Mouse (Mus musculus) small intestine, adult 2 months (tissue): Measurements from ENCODE around the gene Il17c. TPM values are rescaled to one million over a fixed set of nuclear protein-coding genes. Genes with fewer than 3 reads are reported as not detected.

Source experiments
- H3K27ac ChIP-seq: fragments of 200-500 bp; 2 replicates; pipeline ENCODE4 v1.5.1; 2012; ENCODE audit warnings: low read depth, low read length, control low read depth, inconsistent platforms; ENCODE audit not compliant: insufficient read depth
- H3K27me3 ChIP-seq: fragments of 200-500 bp; 2 replicates; pipeline ENCODE4 v1.6.1; 2012; ENCODE audit warnings: mild to moderate bottlenecking, moderate library complexity, low read length, inconsistent platforms; ENCODE audit not compliant: control insufficient read depth, insufficient read depth
- H3K36me3 ChIP-seq: fragments of 200-500 bp; 2 replicates; pipeline ENCODE4 v1.6.1; 2012; ENCODE audit warnings: mild to moderate bottlenecking, low read length, control low read depth, inconsistent platforms; ENCODE audit not compliant: control insufficient read depth, insufficient read depth
- H3K4me1 ChIP-seq: fragments of 200-500 bp; 2 replicates; pipeline ENCODE4 v1.6.1; 2012; ENCODE audit warnings: low read length, inconsistent platforms, mixed read lengths; ENCODE audit not compliant: control insufficient read depth, insufficient read depth, insufficient read length
- H3K4me3 ChIP-seq: fragments of 200-500 bp; 2 replicates; pipeline ENCODE4 v1.5.1; 2012; ENCODE audit warnings: low read depth, mild to moderate bottlenecking, control low read depth, inconsistent platforms, low read length, moderate library complexity
- CTCF ChIP-seq: fragments of 200-500 bp; IDR thresholded peaks from 2 replicates; pipeline ENCODE4 v1.5.1; 2012; ENCODE audit warnings: low read depth, mild to moderate bottlenecking, control low read depth, inconsistent platforms, low read length, moderate library complexity, mixed read lengths; ENCODE audit not compliant: insufficient replicate concordance, insufficient read length; ENCODE audit errors: extremely low read depth
- POLR2A ChIP-seq: fragments of 200-500 bp; IDR thresholded peaks from 2 replicates; pipeline ENCODE4 v1.6.1; 2012; ENCODE audit warnings: low read depth, mild to moderate bottlenecking, control low read depth, inconsistent platforms, low read length, moderate library complexity
- WGBS: fragments of 180-500 bp; shearing (Covaris S2); methylation state at CpG from one replicate; pipeline ENCODE4 v1.1.7; 2018; 5-methylcytosine and 5-hydroxymethylcytosine counted together
- polyA plus RNA-seq: library from polyadenylated mRNA; depleted of rRNA; stranded (reverse); fragments of >200 nt; gene quantifications from 2 replicates; pipeline ENCODE4 v1.2.3, GENCODE M21; 2012

Gene Il17c
- polyA plus RNA-seq, 1 experiment, result 0.30 TPM

DNA sequence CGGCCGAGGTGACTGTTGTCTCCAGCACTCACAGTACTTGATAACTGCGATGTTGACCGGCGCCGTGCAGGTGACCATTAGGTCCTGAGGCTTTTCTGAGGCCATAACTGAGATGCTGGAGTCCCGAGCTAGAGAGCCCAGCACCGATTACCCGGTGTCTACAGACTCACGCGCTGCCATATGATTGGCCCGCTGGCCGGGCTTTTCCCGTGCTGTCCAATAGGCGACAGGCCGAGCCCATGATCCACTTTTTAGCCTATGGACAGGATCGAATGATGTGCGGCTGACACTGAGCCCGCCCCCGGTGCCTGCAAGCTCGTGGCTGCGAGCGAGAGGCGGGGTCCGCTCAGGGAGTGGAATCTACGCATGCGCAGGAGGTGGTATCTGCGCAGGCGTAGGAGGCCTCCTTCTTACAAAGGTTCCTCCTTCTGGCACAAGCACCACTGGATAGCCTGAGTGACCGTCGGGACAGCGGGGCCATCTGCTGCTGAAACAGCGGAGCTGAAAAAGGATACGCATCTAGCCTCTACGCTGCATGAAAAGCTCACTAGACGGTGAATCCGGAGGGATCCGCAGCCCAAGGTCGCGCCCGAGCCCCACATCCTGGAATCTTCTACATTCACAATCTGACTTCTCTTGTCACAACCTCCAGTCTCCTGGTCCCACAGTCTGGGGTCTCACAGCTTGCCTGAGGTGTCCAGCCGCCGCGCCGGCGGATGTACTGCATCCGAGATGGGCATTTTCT is 21.6 kb downstream of the Il17c start, which contains the start of gene Mvd:
Gene Mvd (minus strand): TSS at position 161 of the 745 bp plus-strand sequence.
- peaks cover 8% of the 10 kb centered on the region for H3K4me1 ChIP-seq
- peak; percentile 32; the same call in 1 of the 2 replicates for TF ChIP-seq CTCF
- TF ChIP-seq POLR2A, result peak; percentile 93
- under 1% methylated on average over 47 of the region's 47 CpGs for WGBS
- H3K27ac ChIP-seq, result peak within 1 kb of the TSS; percentile 94
- H3K4me3 ChIP-seq, result peak within 1 kb of the TSS; percentile 75
- no peaks in the 10 kb centered on the region for H3K27me3 ChIP-seq
- no peaks in the 10 kb centered on the region for H3K36me3 ChIP-seq

DNA sequence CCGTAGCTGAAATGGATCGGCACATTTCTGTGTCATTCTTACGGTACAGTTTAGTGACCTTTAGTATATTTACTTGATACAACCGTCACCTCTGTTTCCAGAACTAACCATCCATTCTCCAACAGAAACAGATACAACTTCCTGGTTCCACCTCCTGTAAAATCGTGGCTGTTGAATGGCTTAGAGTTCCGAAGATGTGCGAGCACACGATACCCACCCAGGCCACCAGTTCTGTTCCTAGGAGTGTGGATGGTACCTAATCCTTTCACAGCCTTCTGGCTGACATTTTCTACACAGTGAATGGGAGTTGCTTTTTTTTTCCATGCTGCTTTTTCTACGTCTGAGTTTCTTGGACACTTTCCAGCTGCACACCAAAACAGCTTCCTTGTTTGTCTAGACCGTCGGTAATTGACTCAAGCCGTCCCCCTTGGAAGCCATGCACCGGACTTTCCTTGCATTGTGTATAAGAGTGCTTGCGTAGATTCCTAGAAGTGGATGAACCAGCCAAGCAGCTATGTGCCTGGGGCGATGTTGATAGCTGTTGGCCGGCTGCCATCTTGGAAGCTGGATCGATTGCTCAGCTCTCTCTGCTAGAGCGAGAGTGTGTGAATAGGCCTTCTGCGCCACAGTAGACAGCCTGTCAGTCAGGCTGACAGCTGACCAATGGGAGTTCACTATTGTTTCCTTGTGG is 22.4 kb downstream of the Il17c start:
- Histone ChIP-seq H3K36me3 (no peaks in the 10 kb centered on the region), H3K4me3 (peak overlapping the region; percentile 75), H3K27me3 (no peaks in the 10 kb centered on the region), H3K4me1 (peaks cover 8% of the 10 kb centered on the region), H3K27ac (peak overlapping the region; percentile 94)
- TF ChIP-seq POLR2A (peak; percentile 28; the same call in 1 of the 2 replicates), CTCF (no peak)
- WGBS, result under 1% methylated on average over 19 of the region's 19 CpGs

DNA sequence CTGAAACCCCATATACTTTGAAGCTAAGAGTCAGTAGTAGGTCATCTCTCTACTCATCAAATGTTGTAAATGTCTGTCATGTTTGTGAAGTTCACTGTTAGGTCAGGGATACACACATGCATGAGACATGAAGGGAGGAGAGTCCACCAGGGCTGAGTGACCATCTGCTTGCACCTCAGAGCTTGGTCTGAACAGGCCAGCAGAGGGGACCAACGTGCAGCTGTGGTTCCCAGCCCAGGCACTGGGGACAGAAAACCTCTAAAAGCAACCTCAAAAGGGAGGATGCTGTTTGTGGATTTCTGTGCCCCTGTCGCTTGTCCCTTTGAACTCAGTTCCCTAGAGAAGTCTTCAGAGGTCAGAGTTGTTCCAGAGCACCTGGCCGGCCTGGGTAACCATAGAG is 23.4 kb downstream of the Il17c start:
- Histone ChIP-seq H3K36me3 (no peaks in the 10 kb centered on the region), H3K27me3 (no peaks in the 10 kb centered on the region), H3K4me1 (peaks cover 8% of the 10 kb centered on the region), H3K27ac (no peak overlapping the region), H3K4me3 (no peak overlapping the region)
- TF ChIP-seq POLR2A (no peak), CTCF (no peak)
- WGBS, result 52% methylated on average over 3 of the region's 3 CpGs

DNA sequence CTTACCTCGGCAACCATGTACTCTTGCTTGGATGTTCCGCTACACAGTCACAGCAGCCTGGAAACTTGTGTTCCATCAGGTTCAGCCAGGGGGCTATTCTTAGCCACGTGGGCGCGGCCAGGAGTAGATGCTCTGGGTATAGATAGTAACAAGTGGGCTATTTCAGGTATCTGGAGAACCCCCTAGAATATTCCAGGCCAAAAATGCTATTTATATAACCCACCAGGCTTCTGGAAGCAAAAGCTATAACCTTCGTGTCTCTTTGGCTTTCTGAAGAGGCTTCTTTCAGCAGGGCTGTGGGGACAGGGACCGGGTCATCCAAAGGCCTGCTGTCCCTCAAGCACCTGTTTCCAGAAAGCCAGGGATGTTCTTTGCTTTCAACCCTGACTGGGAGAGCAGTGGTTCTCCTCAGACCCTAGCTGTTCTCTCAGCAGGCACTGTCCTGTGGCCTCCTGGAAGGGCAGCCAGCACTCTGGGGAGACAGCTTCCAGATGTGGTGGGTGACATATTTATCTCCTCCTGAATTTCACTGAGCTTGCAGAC is 29.4 kb downstream of the Il17c start:
- no peak overlapping the region for H3K4me3 ChIP-seq
- H3K27ac ChIP-seq, result no peak overlapping the region
- no peaks in the 10 kb centered on the region for H3K4me1 ChIP-seq
- no peaks in the 10 kb centered on the region for H3K36me3 ChIP-seq
- H3K27me3 ChIP-seq, result no peaks in the 10 kb centered on the region
- no peak for TF ChIP-seq CTCF
- no peak for TF ChIP-seq POLR2A
- 57% methylated on average over 7 of the region's 7 CpGs for WGBS

- Histone ChIP-seq H3K27ac (no peak overlapping the region), H3K27me3 (no peaks in the 10 kb centered on the region), H3K4me3 (no peak overlapping the region), H3K36me3 (no peaks in the 10 kb centered on the region), H3K4me1 (no peaks in the 10 kb centered on the region)
- 91% methylated on average over 10 of the region's 10 CpGs for WGBS
- no peak for TF ChIP-seq CTCF
- no peak for TF ChIP-seq POLR2A
These were observed 30.3 kb downstream of the Il17c start for GRCm38 (mm10) chr8:122452154-122452553.

DNA sequence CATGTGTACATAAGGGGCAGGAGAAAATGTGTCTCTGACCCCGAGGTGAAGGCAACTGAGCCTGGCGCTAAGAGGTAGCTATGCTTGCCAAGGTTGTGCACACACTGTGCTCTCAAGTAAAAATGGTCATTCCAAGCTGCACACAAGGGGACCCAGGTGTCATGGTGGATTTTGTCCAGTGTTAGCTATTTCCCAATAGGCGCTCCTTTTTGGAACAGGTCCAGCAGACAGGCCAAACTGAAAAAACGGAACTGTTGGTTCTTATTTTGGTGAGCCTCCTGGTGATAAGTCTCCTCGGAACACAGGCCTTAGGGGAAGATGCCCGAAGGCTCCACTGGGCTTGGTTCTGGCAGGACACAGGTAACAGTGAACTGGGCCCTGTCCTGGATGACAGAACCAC is 32.6 kb downstream of the Il17c start:
- Histone ChIP-seq H3K4me1 (no peaks in the 10 kb centered on the region), H3K27me3 (no peaks in the 10 kb centered on the region), H3K4me3 (no peak overlapping the region), H3K36me3 (no peaks in the 10 kb centered on the region), H3K27ac (no peak overlapping the region)
- TF ChIP-seq POLR2A, result no peak
- TF ChIP-seq CTCF, result no peak
- 65% methylated on average over 6 of the region's 6 CpGs for WGBS

GRCm38 (mm10) chr8:122457171-122457570 is 35.4 kb downstream of the Il17c start:
- no peak overlapping the region for H3K4me3 ChIP-seq
- peaks cover 10% of the 10 kb centered on the region; the same call in 1 of the 2 replicates for H3K4me1 ChIP-seq
- peaks cover 4% of the 10 kb centered on the region; the same call in 1 of the 2 replicates for H3K27me3 ChIP-seq
- TF ChIP-seq POLR2A (no peak), CTCF (no peak)
- H3K27ac ChIP-seq, result no peak overlapping the region
- 85% methylated on average over 11 of the region's 11 CpGs for WGBS
- H3K36me3 ChIP-seq, result no peaks in the 10 kb centered on the region
